Mouse (Mus musculus): Measurements from ENCODE around the gene Olfr497.

Gene Olfr497

DNA sequence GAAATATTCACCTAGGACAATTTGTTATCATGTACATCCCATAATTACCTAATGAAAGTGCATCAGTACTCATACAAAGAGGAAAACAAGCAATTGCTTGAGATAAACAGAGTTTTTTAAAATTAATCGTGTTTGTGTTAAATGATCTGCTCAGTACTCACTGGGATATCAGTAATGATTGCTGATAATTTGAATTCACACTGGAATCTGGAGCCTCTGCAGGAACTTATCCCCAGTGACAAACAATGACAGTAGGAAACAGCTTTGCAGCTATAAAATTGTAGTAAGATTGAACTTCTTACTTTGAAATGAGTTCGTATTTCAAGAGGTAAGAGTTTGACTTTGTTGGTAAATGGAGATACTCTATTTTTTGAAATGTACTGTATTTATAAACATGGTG, at the start of gene Olfr497:
Olfr497 (plus strand) TSS at position 301 of the 400 bp plus-strand sequence.
- no peak for DNase-seq (ENCODE audit: low read depth, low spot score)

GRCm38 (mm10) chr7:108392867-108393266, 27.4 kb upstream of the Olfr497 start, which contains the start of gene Olfr495:
Gene Olfr495 (plus strand): TSS chr7:108393167.
- no peak for DNase-seq (ENCODE audit: low read depth, low spot score)

DNA sequence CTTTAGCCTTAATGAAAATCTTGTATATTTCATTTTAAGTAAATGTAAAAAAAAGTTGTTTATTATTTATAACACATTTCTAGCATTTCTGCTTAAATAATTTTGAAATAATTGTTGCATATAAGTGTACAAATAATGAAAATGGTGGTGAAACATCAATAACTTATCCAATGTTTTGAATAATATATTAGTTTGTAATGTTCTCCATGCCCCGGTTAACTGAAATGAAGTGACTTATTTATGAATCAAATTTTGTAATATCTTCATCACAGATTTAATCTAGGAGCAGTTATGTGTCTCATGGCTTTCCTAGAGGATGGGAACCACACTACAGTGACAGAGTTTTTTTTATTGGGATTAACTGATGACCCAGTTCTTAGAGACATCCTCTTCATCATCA, 44.8 kb downstream of the Olfr497 start, which contains the start of gene Olfr498:
Olfr498 (plus strand) TSS at position 301 of the 400 bp plus-strand sequence.
- DNase-seq (ENCODE audit: low read depth, low spot score) = no peak
